Mouse (Mus musculus): ENCODE data around the gene Cacna1s. TPM values are rescaled to one million over a fixed set of nuclear protein-coding genes. Genes with fewer than 3 reads are reported as not detected.

Cacna1s gene
- polyA plus RNA-seq, 1 experiment, result 16.5 TPM

DNA sequence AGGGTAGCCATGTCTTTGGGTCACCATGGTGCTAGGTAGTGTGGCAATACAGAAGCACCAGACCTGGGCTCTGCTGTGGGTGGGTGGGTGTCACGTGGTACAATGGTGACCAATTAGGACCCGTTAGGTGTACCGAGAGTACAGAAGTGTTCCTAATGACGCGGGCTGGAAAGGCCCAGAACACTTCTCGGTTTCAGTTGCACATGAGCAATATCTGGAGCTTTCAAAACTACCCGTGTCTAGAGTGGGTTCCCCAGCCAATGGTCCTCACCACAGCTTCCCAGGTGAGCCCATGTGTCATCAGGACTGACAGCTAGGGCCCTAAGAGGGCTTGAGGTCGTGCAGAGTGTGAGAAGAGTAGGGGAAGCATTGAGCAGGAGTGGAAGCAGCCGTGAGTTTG is 64.5 kb downstream of the Cacna1s start:
- TF ChIP-seq POLR2A (IDR thresholded peaks at IDR 0.05; ENCODE audit: control insufficient read depth, low read depth, low read length) (no peak), CTCF (IDR thresholded peaks at IDR 0.05; ENCODE audit: control insufficient read depth, insufficient read depth, insufficient replicate concordance, low read depth, low read length) (no peak)
- Histone ChIP-seq H3K4me1 (ENCODE audit: control insufficient read depth, insufficient read depth, low read length) (no peaks in the 10 kb centered on the region; the same call in 1 of the 2 replicates), H3K27me3 (ENCODE audit: control insufficient read depth, insufficient read depth, low read length) (no peaks in the 10 kb centered on the region), H3K4me3 (ENCODE audit: control insufficient read depth, low read depth, low read length) (no peak overlapping the region), H3K36me3 (ENCODE audit: control insufficient read depth, insufficient read depth, low read length) (no peaks in the 10 kb centered on the region), H3K27ac (ENCODE audit: control insufficient read depth, insufficient read depth, low read depth, low read length) (no peak overlapping the region)

DNA sequence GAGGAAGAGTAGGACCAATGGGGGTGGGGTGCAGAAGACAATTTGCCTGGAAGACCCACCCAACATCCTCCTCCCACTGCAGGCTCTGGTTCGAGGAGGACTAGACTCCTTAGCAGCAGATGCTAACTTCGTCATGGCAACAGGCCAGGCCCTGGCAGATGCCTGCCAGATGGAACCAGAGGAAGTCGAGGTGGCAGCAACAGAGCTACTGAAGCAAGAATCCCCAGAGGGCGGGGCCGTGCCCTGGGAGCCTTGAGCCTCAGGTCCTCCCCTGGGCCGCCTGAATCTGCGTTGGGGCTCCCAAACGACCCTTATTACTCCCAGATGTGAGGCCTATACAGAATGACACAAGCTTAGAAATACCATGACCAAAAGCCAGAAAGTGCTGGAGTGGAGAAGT is 66.3 kb downstream of the Cacna1s start:
- H3K27ac ChIP-seq (ENCODE audit: control insufficient read depth, insufficient read depth, low read depth, low read length), result no peak overlapping the region
- no peaks in the 10 kb centered on the region for H3K36me3 ChIP-seq (ENCODE audit: control insufficient read depth, insufficient read depth, low read length)
- no peak for TF ChIP-seq CTCF (IDR thresholded peaks at IDR 0.05; ENCODE audit: control insufficient read depth, insufficient read depth, insufficient replicate concordance, low read depth, low read length)
- TF ChIP-seq POLR2A (IDR thresholded peaks at IDR 0.05; ENCODE audit: control insufficient read depth, low read depth, low read length), result no peak
- no peaks in the 10 kb centered on the region for H3K27me3 ChIP-seq (ENCODE audit: control insufficient read depth, insufficient read depth, low read length)
- no peak overlapping the region for H3K4me3 ChIP-seq (ENCODE audit: control insufficient read depth, low read depth, low read length)
- no peaks in the 10 kb centered on the region; the same call in 1 of the 2 replicates for H3K4me1 ChIP-seq (ENCODE audit: control insufficient read depth, insufficient read depth, low read length)

- Histone ChIP-seq H3K4me1 (ENCODE audit: control insufficient read depth, insufficient read depth, low read length) (no peaks in the 10 kb centered on the region; the same call in 1 of the 2 replicates), H3K27ac (ENCODE audit: control insufficient read depth, insufficient read depth, low read depth, low read length) (no peak overlapping the region), H3K4me3 (ENCODE audit: control insufficient read depth, low read depth, low read length) (no peak overlapping the region), H3K36me3 (ENCODE audit: control insufficient read depth, insufficient read depth, low read length) (no peaks in the 10 kb centered on the region), H3K27me3 (ENCODE audit: control insufficient read depth, insufficient read depth, low read length) (no peaks in the 10 kb centered on the region)
- TF ChIP-seq CTCF (IDR thresholded peaks at IDR 0.05; ENCODE audit: control insufficient read depth, insufficient read depth, insufficient replicate concordance, low read depth, low read length) (no peak), POLR2A (IDR thresholded peaks at IDR 0.05; ENCODE audit: control insufficient read depth, low read depth, low read length) (no peak)
These were observed 67.2 kb downstream of the Cacna1s start for GRCm38 (mm10) chr1:136119571-136120262.

- H3K4me1 ChIP-seq (ENCODE audit: control insufficient read depth, insufficient read depth, low read length), result no peaks in the 10 kb centered on the region; the same call in 1 of the 2 replicates
- H3K27ac ChIP-seq (ENCODE audit: control insufficient read depth, insufficient read depth, low read depth, low read length), result no peak overlapping the region
- H3K27me3 ChIP-seq (ENCODE audit: control insufficient read depth, insufficient read depth, low read length), result no peaks in the 10 kb centered on the region
- no peak overlapping the region for H3K4me3 ChIP-seq (ENCODE audit: control insufficient read depth, low read depth, low read length)
- H3K36me3 ChIP-seq (ENCODE audit: control insufficient read depth, insufficient read depth, low read length), result no peaks in the 10 kb centered on the region
- TF ChIP-seq POLR2A (IDR thresholded peaks at IDR 0.05; ENCODE audit: control insufficient read depth, low read depth, low read length) (no peak), CTCF (IDR thresholded peaks at IDR 0.05; ENCODE audit: control insufficient read depth, insufficient read depth, insufficient replicate concordance, low read depth, low read length) (no peak)
These were observed 67.7 kb downstream of the Cacna1s start for GRCm38 (mm10) chr1:136120263-136120603.

- no peak overlapping the region for H3K4me3 ChIP-seq (ENCODE audit: control insufficient read depth, low read depth, low read length)
- no peak overlapping the region for H3K27ac ChIP-seq (ENCODE audit: control insufficient read depth, insufficient read depth, low read depth, low read length)
- no peak for TF ChIP-seq CTCF (IDR thresholded peaks at IDR 0.05; ENCODE audit: control insufficient read depth, insufficient read depth, insufficient replicate concordance, low read depth, low read length)
- no peak for TF ChIP-seq POLR2A (IDR thresholded peaks at IDR 0.05; ENCODE audit: control insufficient read depth, low read depth, low read length)
- no peaks in the 10 kb centered on the region for H3K36me3 ChIP-seq (ENCODE audit: control insufficient read depth, insufficient read depth, low read length)
- H3K27me3 ChIP-seq (ENCODE audit: control insufficient read depth, insufficient read depth, low read length), result no peaks in the 10 kb centered on the region
- no peaks in the 10 kb centered on the region; the same call in 1 of the 2 replicates for H3K4me1 ChIP-seq (ENCODE audit: control insufficient read depth, insufficient read depth, low read length)
These were observed 68.2 kb downstream of the Cacna1s start for GRCm38 (mm10) chr1:136120785-136121184.

GRCm38 (mm10) chr1:136122030-136122429 is 69.5 kb downstream of the Cacna1s start:
- TF ChIP-seq POLR2A (IDR thresholded peaks at IDR 0.05; ENCODE audit: control insufficient read depth, low read depth, low read length), result no peak
- no peak for TF ChIP-seq CTCF (IDR thresholded peaks at IDR 0.05; ENCODE audit: control insufficient read depth, insufficient read depth, insufficient replicate concordance, low read depth, low read length)
- peaks cover 5% of the 10 kb centered on the region; the same call in 1 of the 2 replicates for H3K4me1 ChIP-seq (ENCODE audit: control insufficient read depth, insufficient read depth, low read length)
- H3K4me3 ChIP-seq (ENCODE audit: control insufficient read depth, low read depth, low read length), result no peak overlapping the region
- H3K27ac ChIP-seq (ENCODE audit: control insufficient read depth, insufficient read depth, low read depth, low read length), result no peak overlapping the region
- H3K36me3 ChIP-seq (ENCODE audit: control insufficient read depth, insufficient read depth, low read length), result no peaks in the 10 kb centered on the region
- H3K27me3 ChIP-seq (ENCODE audit: control insufficient read depth, insufficient read depth, low read length), result no peaks in the 10 kb centered on the region

- TF ChIP-seq CTCF (IDR thresholded peaks at IDR 0.05; ENCODE audit: control insufficient read depth, insufficient read depth, insufficient replicate concordance, low read depth, low read length) (no peak), POLR2A (IDR thresholded peaks at IDR 0.05; ENCODE audit: control insufficient read depth, low read depth, low read length) (no peak)
These were observed 73.7 kb downstream of the Cacna1s start for GRCm38 (mm10) chr1:136126159-136126765.

More at GRCm38 (mm10) chr1:136126159-136126765, 73.7 kb downstream of the Cacna1s start:
- Histone ChIP-seq H3K36me3 (ENCODE audit: control insufficient read depth, insufficient read depth, low read length) (no peaks in the 10 kb centered on the region), H3K27me3 (ENCODE audit: control insufficient read depth, insufficient read depth, low read length) (no peaks in the 10 kb centered on the region), H3K4me1 (ENCODE audit: control insufficient read depth, insufficient read depth, low read length) (peaks cover 9% of the 10 kb centered on the region), H3K4me3 (ENCODE audit: control insufficient read depth, low read depth, low read length) (no peak overlapping the region), H3K27ac (ENCODE audit: control insufficient read depth, insufficient read depth, low read depth, low read length) (no peak overlapping the region)
